Mouse (Mus musculus) cerebellum, adult 2 months (tissue): ENCODE results near the gene Apof.

ENCODE experiments used
- CTCF ChIP-seq: fragments of 200-500 bp; IDR thresholded peaks from 2 replicates; pipeline ENCODE4 v1.5.1; 2011; ENCODE audit warnings: low read depth, mild to moderate bottlenecking, control low read depth, low read length, moderate library complexity, borderline replicate concordance; ENCODE audit not compliant: insufficient read depth
- POLR2A ChIP-seq: fragments of 200-500 bp; IDR thresholded peaks from 2 replicates; pipeline ENCODE4 v1.6.1; 2011; ENCODE audit warnings: low read length, control low read depth, borderline replicate concordance; ENCODE audit not compliant: insufficient read depth

DNA sequence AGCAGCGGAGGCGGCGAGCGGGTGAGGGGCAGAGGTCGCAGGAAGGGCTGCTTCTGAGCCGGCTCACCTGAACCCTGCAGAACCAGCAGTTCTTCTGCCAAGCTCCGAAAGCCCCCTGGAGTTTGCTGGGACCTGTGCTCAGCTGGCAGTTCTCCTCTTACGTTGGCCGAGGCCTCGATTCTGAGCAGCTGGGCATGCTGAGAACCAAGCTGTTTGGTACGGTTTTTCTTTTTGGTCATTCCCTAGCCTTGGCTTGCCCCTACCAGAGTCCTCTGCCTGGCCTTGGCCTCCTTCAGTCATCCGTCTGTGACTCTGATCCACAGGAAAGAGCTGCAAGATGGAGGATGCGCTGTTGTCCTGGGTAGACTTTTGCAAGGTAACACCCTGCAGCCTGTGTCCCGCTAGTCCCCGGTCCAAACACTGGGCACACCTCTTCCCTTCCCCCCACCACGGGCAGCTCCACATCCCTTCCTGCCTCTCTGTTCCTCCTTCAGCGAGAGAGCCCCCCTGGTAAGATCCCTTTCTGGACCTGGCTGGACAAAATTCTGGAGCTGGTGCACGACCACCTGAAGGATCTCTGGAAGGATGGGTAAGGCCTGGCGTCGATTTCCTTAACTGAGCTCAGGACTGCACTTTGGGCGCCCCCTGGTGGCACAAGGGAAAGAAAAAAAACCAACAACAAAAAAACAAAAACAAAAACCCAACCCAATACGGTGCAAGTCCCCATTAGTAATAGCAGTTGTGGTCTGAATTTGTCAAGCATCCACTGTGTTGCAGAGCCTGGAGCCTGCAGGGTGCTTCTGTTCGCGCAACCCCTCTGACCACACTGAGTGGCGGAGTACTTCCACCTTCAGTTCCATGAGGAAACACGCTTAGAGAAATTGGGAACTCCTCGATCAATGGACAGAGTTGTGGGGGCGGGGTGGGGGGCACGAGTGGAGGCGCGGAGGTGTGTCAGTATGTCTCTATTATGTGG is 15.4 kb downstream of the Apof start:
- TF ChIP-seq CTCF (peak; percentile 69), POLR2A (peak; percentile 33; the same call in 1 of the 2 replicates)
